Mouse (Mus musculus) heart, adult 11 months (tissue): ENCODE results near the gene Elovl5.

Source experiments
- DNase-seq: peaks from one replicate; pipeline ENCODE4 v3.0.0; 2022

Gene Elovl5

GRCm38 (mm10) chr9:78003278-78003677, 86.1 kb downstream of the Elovl5 start:
- peak; percentile 92 for DNase-seq

GRCm38 (mm10) chr9:78005481-78005880, 88.3 kb downstream of the Elovl5 start:
- DNase-seq: no peak

- peak; percentile 98 for DNase-seq
Observed at GRCm38 (mm10) chr9:78006209-78007001, 89.2 kb downstream of the Elovl5 start.

- DNase-seq: no peak
Observed at GRCm38 (mm10) chr9:78009382-78009781, 92.2 kb downstream of the Elovl5 start.

- DNase-seq: no peak
Observed at GRCm38 (mm10) chr9:78010187-78010586, 93.0 kb downstream of the Elovl5 start.

- DNase-seq: no peak
Observed at GRCm38 (mm10) chr9:78010707-78011106, 93.5 kb downstream of the Elovl5 start.

- no peak for DNase-seq
Observed at GRCm38 (mm10) chr9:78012066-78012465, 94.9 kb downstream of the Elovl5 start.

- DNase-seq: no peak
Observed at GRCm38 (mm10) chr9:78012681-78013080, 95.5 kb downstream of the Elovl5 start.

GRCm38 (mm10) chr9:78013813-78014212, 96.6 kb downstream of the Elovl5 start:
- DNase-seq: no peak

- no peak for DNase-seq
Observed at GRCm38 (mm10) chr9:78015816-78016215, 98.7 kb downstream of the Elovl5 start.

GRCm38 (mm10) chr9:78016288-78016687, 99.1 kb downstream of the Elovl5 start:
- no peak for DNase-seq

GRCm38 (mm10) chr9:78021256-78021655, 104.1 kb downstream of the Elovl5 start:
- no peak for DNase-seq

GRCm38 (mm10) chr9:78022187-78022945, 105.2 kb downstream of the Elovl5 start:
- DNase-seq: peak; percentile 98

GRCm38 (mm10) chr9:78024823-78025222, 107.7 kb downstream of the Elovl5 start:
- DNase-seq: no peak

GRCm38 (mm10) chr9:78027099-78027498, 109.9 kb downstream of the Elovl5 start:
- DNase-seq: no peak

GRCm38 (mm10) chr9:78030835-78031456, 113.8 kb downstream of the Elovl5 start:
- no peak for DNase-seq

GRCm38 (mm10) chr9:78032930-78033329, 115.8 kb downstream of the Elovl5 start:
- DNase-seq: no peak
